Mouse (Mus musculus) cerebellum, adult (tissue): Measurements from ENCODE around the gene Pde10a.

Source experiments
- ATAC-seq: cut with Nextera tagmentation; 2 replicates; pipeline ENCODE4 v1.9.2; 2017; ENCODE audit warnings: mild to moderate bottlenecking, moderate library complexity, mixed read lengths; ENCODE audit not compliant: insufficient number of reproducible peaks, low FRiP score, low TSS enrichment

Pde10a gene

GRCm38 (mm10) chr17:8566850-8567249, 41.7 kb downstream of the Pde10a start, which contains the start of gene Gm17087:
Gene Gm17087, minus strand, starts transcription at chr17:8566950.
- no peak for ATAC-seq

DNA sequence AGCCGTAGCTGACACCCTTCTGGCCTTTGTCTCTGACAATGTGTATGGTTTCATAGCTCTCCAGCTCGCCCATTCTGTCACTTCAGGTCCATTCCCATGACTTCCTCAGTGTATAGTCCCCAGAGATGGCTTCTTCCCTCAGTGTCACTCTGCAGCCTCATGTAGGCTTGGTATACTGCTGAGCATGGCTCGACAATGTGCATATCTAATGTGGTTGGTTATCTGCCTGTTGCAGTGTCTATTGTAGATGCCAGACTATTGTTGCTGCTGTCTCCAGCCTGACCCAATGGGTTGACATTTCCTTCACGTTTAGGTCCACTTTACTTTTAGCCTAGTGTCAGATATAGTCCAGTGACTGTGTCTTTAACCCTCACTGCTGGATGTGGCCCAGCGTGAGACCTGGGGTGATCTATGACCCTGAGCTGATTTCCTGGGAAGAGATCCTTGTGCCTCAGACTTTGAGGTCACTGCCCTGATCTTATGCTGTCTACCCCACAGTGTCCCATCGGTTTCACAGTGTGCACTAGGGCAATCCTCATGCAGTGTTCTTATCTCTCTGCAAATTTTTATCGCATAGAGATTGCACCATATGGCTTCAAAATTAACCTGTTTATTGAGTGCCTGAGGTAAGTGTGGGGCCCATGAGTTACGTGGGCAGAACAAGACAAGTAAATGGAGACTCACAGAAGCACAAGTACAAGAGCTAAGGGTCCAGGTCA, 48.5 kb downstream of the Pde10a start:
- no peak for ATAC-seq

- no peak for ATAC-seq
Observed at GRCm38 (mm10) chr17:8580360-8580759, 55.2 kb downstream of the Pde10a start.

DNA sequence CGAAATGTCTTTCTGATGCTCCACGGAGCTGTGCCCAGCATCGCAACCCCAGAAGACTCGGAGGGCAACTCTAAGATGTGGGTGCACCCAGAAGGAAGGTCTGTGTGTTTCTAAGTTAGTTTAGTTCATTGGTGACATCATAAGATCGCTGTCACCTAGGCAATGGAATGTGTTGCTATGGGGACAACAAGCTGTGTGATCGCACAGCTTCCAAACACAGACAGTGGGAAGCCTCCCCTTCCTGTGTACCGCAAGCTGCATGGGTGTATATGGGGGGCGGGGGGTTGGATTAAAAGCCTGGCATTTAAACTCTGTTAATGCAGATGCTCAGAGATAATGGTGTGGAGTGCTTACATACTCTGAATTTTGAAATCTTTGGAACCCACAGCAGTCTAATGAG, 56.4 kb downstream of the Pde10a start:
- no peak for ATAC-seq

DNA sequence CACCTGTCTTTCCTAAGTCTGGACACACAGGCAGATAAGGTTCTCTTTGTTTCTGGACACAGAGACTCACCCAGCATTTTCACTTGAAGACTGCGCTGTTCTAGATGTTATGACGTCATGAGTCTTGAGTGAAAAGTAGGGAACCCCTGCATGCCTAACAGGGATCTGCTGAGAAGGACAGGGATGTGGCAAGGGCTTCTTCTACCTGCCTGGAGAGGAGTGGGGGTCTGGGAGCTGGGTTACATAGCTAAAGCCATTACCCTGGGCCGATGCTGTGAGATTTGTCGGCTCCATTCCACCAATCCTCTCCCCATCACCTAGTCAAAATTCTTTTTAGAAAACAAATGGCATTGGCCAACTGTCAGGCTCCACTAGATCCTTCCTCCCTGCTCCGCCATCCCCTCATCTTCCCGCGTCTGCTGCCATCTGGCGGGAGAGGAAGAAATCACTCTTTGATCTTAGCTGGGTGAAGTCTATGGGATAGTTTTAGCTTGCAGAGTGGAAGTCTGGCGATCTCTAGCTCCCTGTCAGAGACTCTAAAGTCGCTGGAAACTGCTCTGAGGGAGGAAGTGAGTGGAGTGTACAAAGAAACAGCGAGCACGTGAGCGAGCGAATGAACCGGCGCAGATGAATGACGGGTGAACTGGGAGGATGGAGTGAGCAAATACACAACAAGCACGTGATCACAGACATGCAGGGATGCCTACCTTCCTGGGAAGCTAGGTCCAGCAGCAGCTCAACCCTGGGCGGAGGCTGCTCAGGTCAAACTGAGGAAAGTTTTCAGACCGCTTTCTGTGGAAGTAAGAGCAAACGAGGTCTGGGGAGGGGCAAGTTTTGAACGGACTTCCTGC, 67.5 kb downstream of the Pde10a start:
- ATAC-seq, result peak; percentile 65

DNA sequence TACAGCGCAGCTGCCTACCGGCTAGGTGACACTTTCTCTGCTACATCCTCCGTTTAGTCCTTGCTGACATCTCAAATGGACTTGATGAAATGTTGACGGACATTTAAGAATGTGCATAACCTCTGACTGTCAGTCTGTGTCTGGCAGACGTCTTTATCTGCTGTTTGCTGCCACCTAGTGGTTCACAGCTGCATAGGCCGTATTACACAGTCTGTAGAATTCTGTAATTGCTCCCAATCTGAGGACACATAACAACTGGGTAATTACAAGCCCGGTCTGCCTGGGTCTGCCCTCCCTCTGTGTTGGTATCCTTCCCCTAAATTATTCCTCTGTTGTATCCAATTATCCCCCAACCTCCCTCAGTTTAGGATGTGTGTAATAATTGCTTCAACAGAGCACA, 72.6 kb downstream of the Pde10a start:
- ATAC-seq, result peak; percentile 65

DNA sequence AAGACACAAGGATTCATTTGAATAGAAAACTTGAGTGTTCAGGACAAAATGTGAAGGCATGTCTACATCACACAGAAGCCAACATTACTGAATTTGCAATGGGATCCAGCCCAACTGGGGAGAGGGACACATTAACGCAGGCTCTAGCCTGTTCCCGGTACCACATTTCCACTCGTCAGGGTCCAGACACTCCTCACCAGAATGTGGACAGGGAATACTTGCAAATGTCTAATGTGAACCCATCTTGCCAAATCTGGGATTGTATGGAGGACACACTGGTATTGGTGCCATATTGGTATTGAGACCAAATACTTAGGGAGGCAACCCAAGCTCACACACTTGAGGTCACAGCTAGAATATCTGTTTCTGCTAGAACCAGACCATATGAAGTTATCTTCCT, 77.8 kb downstream of the Pde10a start:
- no peak for ATAC-seq

DNA sequence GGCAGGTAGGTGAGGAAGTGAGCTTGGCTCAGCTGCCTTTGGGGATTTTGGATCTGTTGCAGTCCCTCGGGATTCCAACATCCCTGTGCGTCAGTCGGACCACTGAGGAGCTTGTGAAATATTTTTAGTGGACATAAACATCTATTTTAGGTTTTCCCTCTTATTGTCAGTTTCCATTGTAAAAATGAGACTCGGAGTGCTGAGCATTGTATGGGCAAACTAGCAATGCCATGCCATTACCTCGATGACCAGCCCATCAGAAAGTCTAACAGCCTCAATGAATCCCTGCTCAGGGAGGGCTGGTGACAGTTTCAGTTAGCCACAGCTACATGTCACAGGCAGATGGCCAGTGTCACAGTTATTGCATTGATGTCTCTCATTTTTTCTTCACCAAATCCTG, 80.7 kb downstream of the Pde10a start:
- no peak for ATAC-seq

DNA sequence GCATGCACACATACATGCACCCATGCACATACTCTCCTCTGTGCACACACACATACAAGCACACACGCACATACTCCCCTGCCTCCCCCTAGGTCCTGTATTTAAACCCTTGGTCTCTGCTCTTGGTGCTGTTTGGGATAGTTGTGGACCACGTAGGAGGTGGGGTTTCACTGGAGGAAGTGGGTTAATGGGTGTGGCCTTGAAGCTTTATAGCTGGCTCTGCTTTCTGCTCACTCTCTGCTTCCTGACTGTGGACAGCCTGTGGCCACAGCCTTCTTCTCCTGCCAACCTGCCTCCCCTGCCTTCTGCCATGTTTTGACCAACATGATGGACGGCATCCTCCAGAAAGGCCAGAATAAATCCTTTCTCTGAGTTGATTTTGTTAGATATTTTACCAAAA, 81.5 kb downstream of the Pde10a start:
- ATAC-seq, result no peak

GRCm38 (mm10) chr17:8611916-8612315, 86.7 kb downstream of the Pde10a start:
- ATAC-seq, result no peak

DNA sequence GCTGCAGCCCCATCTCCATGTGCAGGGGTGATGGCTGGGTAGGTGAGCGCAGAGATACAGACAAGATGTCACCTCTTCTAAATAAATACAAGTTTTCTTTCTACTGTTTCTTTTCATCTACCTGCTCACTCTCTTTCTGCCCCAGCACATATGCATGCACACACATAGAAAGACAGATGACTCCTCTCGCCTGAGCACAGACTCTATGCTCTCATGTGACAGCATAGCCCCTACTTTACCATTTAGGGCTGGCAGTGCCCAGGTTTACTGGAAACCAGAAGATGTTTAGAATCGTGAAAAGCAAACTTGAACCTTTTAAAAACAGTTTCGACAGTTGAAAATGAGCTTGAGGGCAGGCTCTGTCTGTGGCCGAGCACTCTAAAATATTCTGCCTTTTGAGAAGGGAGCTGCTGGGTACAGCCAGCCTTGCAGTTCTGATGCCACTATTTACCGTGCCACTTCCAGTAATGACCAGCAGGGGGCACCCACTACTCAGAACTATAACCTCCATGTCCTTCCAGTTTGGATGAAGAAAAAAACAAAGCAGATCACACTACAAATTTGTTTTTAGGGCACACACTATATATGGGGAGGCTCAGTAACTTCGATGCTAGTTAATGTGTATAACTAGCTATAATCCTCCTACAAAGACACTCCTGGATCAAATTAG, 88.8 kb downstream of the Pde10a start:
- ATAC-seq, result peak; percentile 70; the same call in 1 of the 2 replicates

GRCm38 (mm10) chr17:8620346-8620745, 95.2 kb downstream of the Pde10a start:
- no peak for ATAC-seq

GRCm38 (mm10) chr17:8621105-8621504, 95.9 kb downstream of the Pde10a start:
- no peak for ATAC-seq

- ATAC-seq, result no peak
Observed at GRCm38 (mm10) chr17:8621906-8622305, 96.7 kb downstream of the Pde10a start.

GRCm38 (mm10) chr17:8626421-8626820, 101.2 kb downstream of the Pde10a start:
- ATAC-seq, result no peak

DNA sequence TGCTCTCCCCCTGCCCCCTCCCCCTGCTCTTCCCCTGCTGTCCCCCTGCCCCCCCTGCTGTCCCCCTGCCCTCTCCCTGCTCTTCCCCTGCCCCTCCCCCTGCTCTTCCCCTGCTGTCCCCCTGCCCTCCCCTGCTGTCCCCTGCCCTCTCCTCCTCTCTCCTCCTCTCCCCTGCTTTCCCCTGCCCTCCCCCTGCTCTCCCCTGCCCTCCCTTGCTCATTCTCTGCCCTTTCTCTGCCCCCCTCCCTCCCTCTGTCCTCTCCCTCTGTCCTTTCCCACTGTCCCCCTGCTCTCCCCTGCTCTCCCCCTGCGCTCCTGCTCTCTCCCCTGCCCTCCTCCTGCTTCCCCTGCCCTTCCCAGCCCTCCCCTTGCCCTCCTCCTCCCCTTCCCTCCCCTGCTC, 106.5 kb downstream of the Pde10a start:
- ATAC-seq, result no peak

DNA sequence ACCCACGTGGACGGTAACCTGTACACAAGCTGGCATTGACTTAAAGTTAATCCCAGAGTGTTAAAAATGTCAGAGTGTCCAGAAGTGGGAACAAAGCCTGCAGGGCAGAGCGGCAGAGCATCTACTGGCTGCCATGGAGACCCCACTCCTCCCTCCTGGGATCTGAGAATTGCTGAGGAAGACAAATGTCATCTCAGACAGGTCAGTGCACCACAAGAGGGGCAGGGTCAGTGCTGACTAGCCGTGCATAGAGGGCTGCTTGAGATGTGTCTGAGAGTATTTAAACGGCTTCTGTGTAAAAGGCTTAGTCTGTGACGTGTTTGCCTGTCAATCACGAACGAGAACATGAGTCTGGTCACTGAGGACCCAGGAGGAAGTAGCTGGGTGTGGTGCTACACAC, 108.4 kb downstream of the Pde10a start:
- no peak for ATAC-seq

DNA sequence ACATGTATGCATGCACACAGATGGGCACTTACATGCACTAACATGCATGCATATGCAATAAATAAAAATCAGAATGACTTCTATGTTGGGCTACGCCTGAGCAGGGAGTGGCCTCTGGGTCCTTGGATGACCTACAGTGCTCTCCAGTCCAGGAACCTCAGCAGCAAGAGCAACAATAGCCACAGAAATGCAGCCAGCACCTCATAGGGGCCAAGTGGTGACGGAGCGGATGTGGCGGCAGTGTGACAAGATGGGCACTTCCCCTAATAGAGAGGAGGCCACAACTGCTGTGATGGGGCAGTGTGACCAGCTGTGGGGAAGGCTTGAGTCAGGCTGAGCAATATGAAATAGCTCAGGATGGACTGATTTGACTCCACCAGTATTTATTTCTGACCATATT, 109.3 kb downstream of the Pde10a start:
- ATAC-seq, result no peak

GRCm38 (mm10) chr17:8636231-8636630, 111.1 kb downstream of the Pde10a start:
- no peak for ATAC-seq

GRCm38 (mm10) chr17:8636691-8637090, 111.5 kb downstream of the Pde10a start:
- no peak for ATAC-seq

DNA sequence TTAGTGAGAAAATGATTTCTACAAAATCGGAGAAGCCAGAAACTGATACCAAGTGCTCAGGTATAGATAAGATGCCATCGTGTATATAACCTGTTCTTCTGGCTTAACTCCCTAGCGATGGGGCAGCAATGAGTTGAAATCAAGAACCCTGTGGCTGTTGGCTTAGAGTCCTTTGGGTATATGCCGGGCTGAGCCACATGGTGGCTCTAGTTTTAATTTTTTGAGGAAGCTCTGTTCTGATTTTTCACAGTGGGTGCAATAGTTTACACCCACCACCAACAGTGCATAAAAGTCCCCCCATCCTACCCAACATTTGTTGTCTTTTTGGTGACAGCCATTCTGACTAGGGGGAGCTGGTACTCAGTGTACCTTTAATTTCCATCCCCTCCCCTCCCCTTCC, 112.0 kb downstream of the Pde10a start:
- ATAC-seq, result no peak
